Mouse (Mus musculus) ES-Bruce4 (cell line): ENCODE results near the gene Astn1.

ENCODE experiments used
- CTCF ChIP-seq: IDR thresholded peaks from one replicate; pipeline ENCODE4 v1.8.1; 2011; ENCODE audit warnings: low read depth, low read length
- POLR2A ChIP-seq: IDR thresholded peaks from one replicate; pipeline ENCODE4 v1.8.1; 2011; ENCODE audit warnings: low read length; ENCODE audit not compliant: insufficient read depth

GRCm38 (mm10) chr1:158510478-158511207, 148.6 kb downstream of the Astn1 start:
- TF ChIP-seq CTCF (no peak), POLR2A (no peak)
